Mouse (Mus musculus) lung, embryonic 16.5 days (tissue): ENCODE results near the gene Peg12. TPM values are rescaled to one million over a fixed set of nuclear protein-coding genes. Genes with fewer than 3 reads are reported as not detected.

ENCODE experiments used
- ATAC-seq: fragments of 200-750 bp; cut with Nextera tagmentation; 2 replicates; pipeline ENCODE4 v1.8.0; 2017; ENCODE audit warnings: low read depth, mild to moderate bottlenecking, moderate library complexity
- H3K27ac ChIP-seq: fragments of 300-500 bp; sonication (generic); 2 replicates; pipeline ENCODE4 v1.5.1; 2014; ENCODE audit warnings: mild to moderate bottlenecking, control low read depth, low read length
- H3K27me3 ChIP-seq: fragments of 300-500 bp; sonication (generic); 2 replicates; pipeline ENCODE4 v1.6.1; 2014; ENCODE audit warnings: low read depth, low read length, mixed read lengths; ENCODE audit not compliant: control insufficient read depth, insufficient read depth
- H3K36me3 ChIP-seq: fragments of 300-500 bp; sonication (generic); 2 replicates; pipeline ENCODE4 v1.6.1; 2014; ENCODE audit warnings: low read length; ENCODE audit not compliant: control insufficient read depth, insufficient read depth
- H3K4me1 ChIP-seq: fragments of 300-500 bp; sonication (generic); replicated peaks from 2 replicates; pipeline ENCODE4 v1.6.1; 2014; ENCODE audit warnings: low read length, mixed read lengths; ENCODE audit not compliant: control insufficient read depth, insufficient read depth
- H3K4me2 ChIP-seq: fragments of 300-500 bp; sonication (generic); 2 replicates; pipeline ENCODE4 v1.6.1; 2014; ENCODE audit warnings: low read depth, low read length, control low read depth
- H3K4me3 ChIP-seq: fragments of 300-500 bp; sonication (generic); 2 replicates; pipeline ENCODE4 v1.5.1; 2014; ENCODE audit warnings: mild to moderate bottlenecking, low read length, control low read depth
- H3K9ac ChIP-seq: fragments of 300-500 bp; sonication (generic); 2 replicates; pipeline ENCODE4 v1.6.1; 2014; ENCODE audit warnings: low read length, control low read depth
- H3K9me3 ChIP-seq: fragments of 300-500 bp; sonication (generic); 2 replicates; pipeline ENCODE4 v1.6.1; 2016; ENCODE audit warnings: low read length; ENCODE audit not compliant: control insufficient read depth
- WGBS: fragments of 180-500 bp; shearing (Covaris S2); extraction: QIAGEN DNeasy Blood & Tissue Kit; methylation state at CpG from one replicate; pipeline ENCODE4 v1.1.7; 2014; 5-methylcytosine and 5-hydroxymethylcytosine counted together
- polyA plus RNA-seq: library from polyadenylated mRNA; unstranded; fragments of >200 nt; fragmentation: Nextera tagmentation; extraction: Ambion mirVana; gene quantifications from 2 replicates; pipeline ENCODE4 v1.2.1, GENCODE M21; 2015

Peg12 gene
- polyA plus RNA-seq, 1 experiment from 2014 or later = 25.3 TPM

DNA sequence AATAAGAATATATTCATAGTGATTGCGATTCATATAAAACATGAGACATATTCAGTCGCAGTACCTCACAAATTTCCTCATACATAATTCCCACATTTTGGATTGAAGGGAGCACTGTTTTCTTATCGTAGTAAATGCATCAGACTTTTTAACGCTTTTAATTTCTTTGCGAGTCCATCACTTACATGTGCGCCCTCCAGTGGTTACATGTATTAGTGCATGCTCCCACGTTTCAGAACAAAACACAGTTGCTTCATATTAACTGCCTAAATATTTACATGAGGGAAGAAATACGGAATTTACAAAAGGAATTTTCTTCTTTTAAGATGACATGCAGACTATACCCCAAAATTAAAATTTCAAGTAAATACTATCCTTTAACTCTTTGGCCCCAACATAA, 36.0 kb downstream of the Peg12 start:
- Histone ChIP-seq H3K4me3 (no peak overlapping the region), H3K9ac (no peak overlapping the region), H3K27ac (no peak overlapping the region), H3K36me3 (no peaks in the 10 kb centered on the region), H3K9me3 (no peaks in the 10 kb centered on the region), H3K4me1 (no peaks in the 10 kb centered on the region), H3K4me2 (no peak overlapping the region), H3K27me3 (no peaks in the 10 kb centered on the region)
- 23% methylated on average over 8 of the region's 8 CpGs for WGBS
- ATAC-seq = no peak

DNA sequence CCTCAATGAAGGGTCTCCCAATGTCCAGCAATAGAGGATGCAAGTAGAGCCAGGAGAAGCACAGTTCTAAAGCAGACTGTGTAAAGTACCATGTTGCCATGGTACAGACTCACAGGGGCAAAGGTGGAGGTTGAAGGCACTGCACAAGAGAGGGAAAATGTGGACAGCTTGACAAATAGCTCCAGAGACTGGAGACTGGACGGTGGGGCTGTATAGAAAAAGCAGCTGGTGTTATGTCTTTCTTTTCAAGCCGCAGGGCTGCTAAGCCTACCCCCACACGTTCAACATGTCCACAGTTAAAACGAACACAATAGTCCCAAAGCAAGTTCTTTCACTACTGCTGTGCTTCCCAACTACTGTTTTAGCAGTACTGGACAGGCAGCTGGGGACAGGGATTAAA, 41.1 kb downstream of the Peg12 start:
- WGBS = 37% methylated on average over 4 of the region's 4 CpGs
- Histone ChIP-seq H3K27me3 (no peaks in the 10 kb centered on the region), H3K4me2 (no peak overlapping the region), H3K4me3 (no peak overlapping the region), H3K9me3 (no peaks in the 10 kb centered on the region), H3K27ac (no peak overlapping the region), H3K4me1 (peaks cover 5% of the 10 kb centered on the region; the same call in 1 of the 2 replicates), H3K9ac (no peak overlapping the region), H3K36me3 (no peaks in the 10 kb centered on the region)
- ATAC-seq = no peak

DNA sequence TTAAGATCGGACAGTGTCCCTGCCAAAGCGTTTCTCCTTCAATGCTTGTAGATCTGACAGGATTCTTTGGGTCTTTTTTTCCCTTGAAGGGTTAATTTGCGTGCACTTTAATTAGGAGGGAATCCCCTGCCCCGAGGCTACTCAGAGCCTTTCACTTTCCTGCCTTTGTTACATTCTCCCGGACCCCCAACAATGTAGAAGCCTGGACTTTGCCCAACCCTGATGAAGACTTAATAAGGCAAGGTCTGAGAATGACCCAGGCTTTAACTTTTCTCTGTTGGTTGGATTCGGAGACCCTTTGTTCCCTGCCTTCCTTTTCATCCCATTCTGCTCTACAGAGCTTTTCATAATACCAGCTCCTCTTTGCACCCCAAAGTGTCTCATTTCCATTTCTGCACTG, 43.7 kb downstream of the Peg12 start:
- Histone ChIP-seq H3K9ac (no peak overlapping the region), H3K4me2 (no peak overlapping the region; the same call in 1 of the 2 replicates), H3K4me3 (no peak overlapping the region), H3K36me3 (no peaks in the 10 kb centered on the region), H3K27me3 (no peaks in the 10 kb centered on the region), H3K9me3 (no peaks in the 10 kb centered on the region), H3K4me1 (peaks cover 5% of the 10 kb centered on the region; the same call in 1 of the 2 replicates), H3K27ac (no peak overlapping the region)
- WGBS = 71% methylated on average over 6 of the region's 6 CpGs
- no peak for ATAC-seq

DNA sequence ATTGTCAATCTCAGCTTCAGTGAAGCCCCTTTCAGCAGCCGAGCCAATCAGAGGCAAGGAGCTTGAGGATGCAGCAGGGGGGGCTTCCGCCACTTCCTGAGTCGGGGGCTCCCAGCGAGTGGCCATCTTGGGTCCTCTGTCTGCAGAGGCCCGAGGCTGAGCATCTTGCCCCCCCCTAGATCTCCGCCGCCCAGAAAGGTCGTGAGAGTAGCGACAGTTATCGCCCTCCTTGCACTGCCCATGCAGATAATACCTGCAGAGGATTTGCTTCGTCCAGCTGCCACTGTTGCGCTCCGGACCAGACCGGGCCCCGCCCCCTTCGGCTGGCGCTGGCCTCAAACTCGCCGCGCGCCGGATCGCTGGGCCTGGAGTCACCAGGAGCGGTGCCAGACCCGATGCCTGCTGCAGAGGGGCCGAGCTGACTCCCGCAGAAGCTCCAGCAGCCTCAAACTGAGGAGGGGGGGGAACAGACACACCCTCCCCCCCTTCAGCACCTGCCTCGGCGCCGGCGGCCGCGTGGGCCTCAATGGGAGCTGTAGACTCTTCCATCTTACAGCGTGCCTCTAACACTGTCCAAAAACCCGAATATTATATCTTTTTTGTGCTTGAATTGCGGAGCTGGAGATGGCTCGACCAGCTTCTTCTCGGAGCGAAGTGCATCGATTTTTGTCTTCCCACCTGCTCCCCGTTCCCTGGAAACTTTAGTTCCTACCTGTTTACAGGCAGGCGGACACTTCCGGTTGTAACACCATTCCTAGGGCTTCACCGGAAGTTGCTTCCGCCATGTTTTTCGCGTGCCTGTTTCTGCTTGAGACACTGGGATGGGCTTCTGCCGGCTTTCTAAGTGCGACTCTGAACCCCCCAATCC, 44.6 kb downstream of the Peg12 start, which contains the start of gene Mkrn3:
Mkrn3 (minus strand) TSS at position 647 of the 868 bp plus-strand sequence.
- Histone ChIP-seq H3K9ac (peak within 1 kb of the TSS; percentile 75), H3K4me1 (peaks cover 5% of the 10 kb centered on the region; the same call in 1 of the 2 replicates), H3K9me3 (no peaks in the 10 kb centered on the region), H3K27ac (no peak within 1 kb of the TSS), H3K27me3 (no peaks in the 10 kb centered on the region), H3K4me3 (peak within 1 kb of the TSS; percentile 66), H3K36me3 (no peaks in the 10 kb centered on the region), H3K4me2 (peak within 1 kb of the TSS; percentile 77)
- 24% methylated on average over 49 of the region's 49 CpGs for WGBS
- peak; percentile 71 for ATAC-seq

DNA sequence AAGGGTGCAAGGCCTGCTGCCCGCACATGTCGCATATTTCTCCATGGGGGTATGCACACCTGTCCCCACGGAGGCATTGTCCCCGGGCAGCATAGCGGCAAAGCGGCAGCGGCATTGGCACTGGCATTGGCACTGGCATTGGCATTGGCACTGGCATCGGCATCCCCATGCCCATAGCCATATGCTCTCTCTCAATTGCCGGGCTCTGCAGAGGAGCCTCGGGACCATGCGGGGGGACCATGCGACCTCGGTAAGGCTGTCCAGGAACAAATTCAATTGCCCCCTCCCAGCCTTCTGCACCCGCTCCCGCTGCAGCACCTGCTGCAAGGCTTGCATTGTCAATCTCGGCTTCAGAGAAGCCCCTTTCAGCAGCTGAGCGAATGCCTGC, 45.2 kb downstream of the Peg12 start:
- no peak overlapping the region for H3K27ac ChIP-seq
- no peaks in the 10 kb centered on the region for H3K36me3 ChIP-seq
- WGBS = 57% methylated on average over 17 of the region's 17 CpGs
- peaks cover 5% of the 10 kb centered on the region; the same call in 1 of the 2 replicates for H3K4me1 ChIP-seq
- no peaks in the 10 kb centered on the region for H3K27me3 ChIP-seq
- H3K4me3 ChIP-seq = peak overlapping the region; percentile 66
- H3K4me2 ChIP-seq = peak overlapping the region; percentile 77
- peak; percentile 26; the same call in 1 of the 2 replicates for ATAC-seq
- peak overlapping the region; percentile 75 for H3K9ac ChIP-seq
- no peaks in the 10 kb centered on the region for H3K9me3 ChIP-seq

DNA sequence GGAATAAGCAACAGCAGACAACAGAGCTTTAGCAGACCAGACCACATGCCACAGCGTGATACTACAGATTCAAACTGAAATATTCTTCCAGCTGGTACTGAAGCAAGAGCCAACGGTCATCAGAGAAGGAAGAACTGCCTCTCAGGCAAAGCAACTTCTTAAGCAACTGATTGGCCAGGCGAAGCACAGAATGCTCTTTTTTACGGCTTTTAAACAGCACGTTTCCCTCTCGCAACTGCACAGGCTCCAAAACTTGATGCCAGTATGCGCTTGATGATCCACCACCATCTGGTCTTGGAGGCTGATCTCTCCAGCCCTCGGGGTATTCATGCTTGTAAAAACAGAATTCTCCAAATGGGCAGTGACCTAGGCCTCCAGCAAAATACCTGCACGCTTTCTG, 46.0 kb downstream of the Peg12 start:
- H3K36me3 ChIP-seq = no peaks in the 10 kb centered on the region
- peak overlapping the region; percentile 77; the same call in 1 of the 2 replicates for H3K4me2 ChIP-seq
- 84% methylated on average over 9 of the region's 9 CpGs for WGBS
- H3K9me3 ChIP-seq = no peaks in the 10 kb centered on the region
- H3K9ac ChIP-seq = no peak overlapping the region
- H3K4me1 ChIP-seq = peaks cover 5% of the 10 kb centered on the region; the same call in 1 of the 2 replicates
- H3K4me3 ChIP-seq = no peak overlapping the region
- no peaks in the 10 kb centered on the region for H3K27me3 ChIP-seq
- H3K27ac ChIP-seq = no peak overlapping the region
- ATAC-seq = no peak

DNA sequence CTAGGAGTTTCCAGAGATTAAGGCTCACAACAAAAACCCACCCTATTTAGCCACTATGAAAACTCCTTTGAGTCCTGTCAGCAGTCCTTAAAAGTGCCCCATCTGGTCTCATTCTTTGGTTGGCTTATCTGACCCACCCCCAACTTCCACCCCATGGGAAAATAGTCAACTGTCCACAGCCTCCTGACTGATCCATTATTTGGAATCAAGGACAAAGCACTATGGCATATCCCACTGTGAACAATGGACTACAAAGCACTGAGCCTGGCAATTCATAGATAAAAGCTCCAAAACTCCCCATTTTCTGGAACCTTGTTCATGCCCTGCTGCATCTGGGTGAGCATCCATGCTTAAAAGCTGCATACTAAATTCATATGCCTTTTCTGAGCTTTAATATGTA, 48.1 kb downstream of the Peg12 start:
- Histone ChIP-seq H3K9ac (no peak overlapping the region), H3K4me3 (no peak overlapping the region), H3K27me3 (no peaks in the 10 kb centered on the region), H3K9me3 (no peaks in the 10 kb centered on the region), H3K4me2 (no peak overlapping the region), H3K36me3 (no peaks in the 10 kb centered on the region), H3K27ac (no peak overlapping the region), H3K4me1 (peaks cover 5% of the 10 kb centered on the region; the same call in 1 of the 2 replicates)
- no peak for ATAC-seq

DNA sequence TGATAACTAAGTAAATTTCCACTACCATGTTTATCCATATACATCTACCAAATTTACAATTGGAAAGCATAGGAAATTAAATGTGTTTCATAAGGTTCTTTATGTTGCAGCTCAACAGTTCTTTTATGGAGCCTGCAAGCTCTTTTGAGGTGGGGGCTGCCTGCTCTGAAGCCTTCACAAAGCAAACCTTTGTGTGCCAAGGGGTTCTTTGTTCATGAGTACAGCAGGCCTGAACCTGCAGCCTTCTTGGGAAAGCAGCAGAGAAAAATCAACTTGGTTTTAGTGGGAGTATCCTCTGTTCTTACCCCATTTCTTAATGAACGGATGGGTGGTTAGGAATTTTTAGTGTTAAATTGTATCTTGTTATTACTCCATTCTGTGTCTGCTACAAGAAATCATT, 49.1 kb downstream of the Peg12 start:
- Histone ChIP-seq H3K27ac (no peak overlapping the region), H3K27me3 (no peaks in the 10 kb centered on the region), H3K9ac (no peak overlapping the region), H3K4me1 (peaks cover 5% of the 10 kb centered on the region; the same call in 1 of the 2 replicates), H3K9me3 (no peaks in the 10 kb centered on the region), H3K4me2 (no peak overlapping the region), H3K36me3 (no peaks in the 10 kb centered on the region), H3K4me3 (no peak overlapping the region)
- no peak for ATAC-seq
- 67% methylated on average over 1 of the region's 1 CpGs for WGBS
